Mouse (Mus musculus) embryonic facial prominence, embryonic 13.5 days (tissue): Measurements from ENCODE around the gene Fam168a. TPM values are rescaled to one million over a fixed set of nuclear protein-coding genes. Genes with fewer than 3 reads are reported as not detected.

Experiments used
- ATAC-seq: fragments of 200-750 bp; cut with Nextera tagmentation; 2 replicates; pipeline ENCODE4 v1.8.0; 2017; ENCODE audit warnings: low read depth; ENCODE audit not compliant: insufficient number of reproducible peaks, insufficient read depth, low FRiP score, low TSS enrichment
- H3K27ac ChIP-seq: fragments of 300-500 bp; sonication (generic); 2 replicates; pipeline ENCODE4 v1.5.1; 2015; ENCODE audit warnings: moderate library complexity, mild to moderate bottlenecking, inconsistent platforms
- H3K27me3 ChIP-seq: fragments of 300-500 bp; sonication (generic); 2 replicates; pipeline ENCODE4 v1.6.1; 2015; ENCODE audit warnings: mild to moderate bottlenecking, inconsistent platforms
- H3K36me3 ChIP-seq: fragments of 300-500 bp; sonication (generic); 2 replicates; pipeline ENCODE4 v1.6.1; 2015; ENCODE audit warnings: mild to moderate bottlenecking, inconsistent platforms
- H3K4me1 ChIP-seq: fragments of 300-500 bp; sonication (generic); 2 replicates; pipeline ENCODE4 v1.6.1; 2015; ENCODE audit warnings: inconsistent platforms
- H3K4me2 ChIP-seq: fragments of 300-500 bp; sonication (generic); 2 replicates; pipeline ENCODE4 v1.6.1; 2015; ENCODE audit warnings: moderate library complexity, mild to moderate bottlenecking, inconsistent platforms
- H3K4me3 ChIP-seq: fragments of 300-500 bp; sonication (generic); 2 replicates; pipeline ENCODE4 v1.5.1; 2015; ENCODE audit warnings: mild to moderate bottlenecking, inconsistent platforms
- H3K9ac ChIP-seq: fragments of 300-500 bp; sonication (generic); 2 replicates; pipeline ENCODE4 v1.6.1; 2015; ENCODE audit warnings: mild to moderate bottlenecking, inconsistent platforms
- H3K9me3 ChIP-seq: fragments of 300-500 bp; sonication (generic); 2 replicates; pipeline ENCODE4 v1.6.1; 2016; ENCODE audit warnings: inconsistent platforms
- WGBS: fragments of 180-500 bp; shearing (Covaris S2); methylation state at CpG from one replicate; pipeline ENCODE4 v1.1.7; 2015; ENCODE audit warnings: mixed read lengths; 5-methylcytosine and 5-hydroxymethylcytosine counted together
- microRNA-seq: library from miRNA; unstranded; fragments of <30 nt; microRNA quantifications from one replicate; pipeline ENCODE4, GENCODE M21; 2016
- polyA plus RNA-seq: library from polyadenylated mRNA; unstranded; fragments of >200 nt; fragmentation: Nextera tagmentation; extraction: Ambion mirVana; gene quantifications from 2 replicates; pipeline ENCODE4 v1.2.1, GENCODE M21; 2015

The Fam168a gene
- polyA plus RNA-seq, 1 experiment from 2014 or later, result 60.9 TPM

- H3K9me3 ChIP-seq, result no peaks in the 10 kb centered on the region
- H3K4me3 ChIP-seq, result no peak overlapping the region
- ATAC-seq, result no peak
- H3K4me1 ChIP-seq, result no peaks in the 10 kb centered on the region
- H3K4me2 ChIP-seq, result no peak overlapping the region
- no peak overlapping the region for H3K27ac ChIP-seq
- H3K9ac ChIP-seq, result no peak overlapping the region
- H3K27me3 ChIP-seq, result no peaks in the 10 kb centered on the region
- 92% methylated on average over 13 of the region's 13 CpGs for WGBS
- peaks cover 75% of the 10 kb centered on the region for H3K36me3 ChIP-seq
Measured at GRCm38 (mm10) chr7:100873197-100873596, 166.8 kb downstream of the Fam168a start.

DNA sequence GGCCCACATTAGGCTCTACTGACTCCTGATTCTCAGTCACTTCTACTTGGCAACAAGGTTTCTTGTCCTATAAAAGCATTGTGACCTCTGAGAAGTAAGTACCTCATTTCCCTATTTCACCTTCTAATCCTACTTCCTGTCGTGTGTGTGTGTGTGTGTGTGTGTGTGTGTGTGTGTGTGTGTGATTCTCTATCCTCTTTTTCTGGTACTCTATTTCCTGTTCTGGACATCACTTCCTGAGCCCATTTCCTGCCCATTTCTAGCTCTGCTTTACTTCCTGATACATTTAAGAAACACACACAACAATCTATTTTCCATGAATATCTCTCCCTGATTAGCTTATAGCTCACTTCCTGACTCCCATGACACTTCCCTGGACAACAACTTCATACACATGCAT is 169.4 kb downstream of the Fam168a start:
- Histone ChIP-seq H3K27ac (no peak overlapping the region; the same call in 1 of the 2 replicates), H3K27me3 (no peaks in the 10 kb centered on the region), H3K9ac (no peak overlapping the region), H3K36me3 (peaks cover 97% of the 10 kb centered on the region), H3K4me2 (no peak overlapping the region), H3K4me1 (no peaks in the 10 kb centered on the region), H3K4me3 (no peak overlapping the region), H3K9me3 (no peaks in the 10 kb centered on the region)
- 88% methylated on average over 1 of the region's 1 CpGs for whole genome bisulfite sequencing
- ATAC-seq, result no peak

DNA sequence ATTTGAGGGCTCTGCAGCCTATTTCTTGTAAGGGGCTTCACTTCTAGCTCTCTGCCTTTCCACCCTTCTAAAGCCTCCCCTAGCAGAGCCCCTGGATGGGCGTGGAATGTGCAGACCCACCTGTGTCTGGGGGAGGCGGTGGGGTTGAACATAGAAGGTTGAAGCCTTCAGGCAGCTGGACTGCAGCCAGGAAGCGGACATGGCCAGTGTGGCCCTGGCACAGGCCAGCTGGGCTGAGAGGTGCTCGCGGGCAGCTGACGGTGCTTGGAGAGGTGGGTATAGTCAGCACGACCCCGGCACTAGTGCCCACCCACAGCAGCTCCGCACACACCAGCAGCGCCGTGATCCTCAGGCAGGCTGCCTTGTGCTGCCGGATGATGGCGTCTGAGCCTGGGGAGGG is 169.9 kb downstream of the Fam168a start:
- Histone ChIP-seq H3K9me3 (no peaks in the 10 kb centered on the region), H3K4me1 (no peaks in the 10 kb centered on the region), H3K27ac (no peak overlapping the region; the same call in 1 of the 2 replicates), H3K27me3 (no peaks in the 10 kb centered on the region), H3K4me2 (no peak overlapping the region), H3K36me3 (peaks cover 98% of the 10 kb centered on the region), H3K9ac (no peak overlapping the region), H3K4me3 (no peak overlapping the region)
- ATAC-seq, result no peak
- WGBS, result 87% methylated on average over 13 of the region's 13 CpGs

GRCm38 (mm10) chr7:100876771-100877170 is 170.3 kb downstream of the Fam168a start:
- Histone ChIP-seq H3K9me3 (no peaks in the 10 kb centered on the region), H3K27me3 (no peaks in the 10 kb centered on the region), H3K4me1 (no peaks in the 10 kb centered on the region), H3K4me3 (no peak overlapping the region), H3K4me2 (no peak overlapping the region), H3K9ac (no peak overlapping the region), H3K27ac (no peak overlapping the region; the same call in 1 of the 2 replicates), H3K36me3 (peaks cover 98% of the 10 kb centered on the region)
- no peak for ATAC-seq
- 94% methylated on average over 9 of the region's 9 CpGs for WGBS

GRCm38 (mm10) chr7:100879595-100879994 is 173.2 kb downstream of the Fam168a start:
- H3K4me3 ChIP-seq, result no peak overlapping the region
- H3K36me3 ChIP-seq, result peaks cover 97% of the 10 kb centered on the region
- H3K4me1 ChIP-seq, result no peaks in the 10 kb centered on the region
- no peak for ATAC-seq
- WGBS, result 21% methylated on average over 20 of the region's 20 CpGs
- no peak overlapping the region for H3K9ac ChIP-seq
- H3K4me2 ChIP-seq, result no peak overlapping the region
- H3K27me3 ChIP-seq, result no peaks in the 10 kb centered on the region
- H3K9me3 ChIP-seq, result no peaks in the 10 kb centered on the region
- H3K27ac ChIP-seq, result no peak overlapping the region

DNA sequence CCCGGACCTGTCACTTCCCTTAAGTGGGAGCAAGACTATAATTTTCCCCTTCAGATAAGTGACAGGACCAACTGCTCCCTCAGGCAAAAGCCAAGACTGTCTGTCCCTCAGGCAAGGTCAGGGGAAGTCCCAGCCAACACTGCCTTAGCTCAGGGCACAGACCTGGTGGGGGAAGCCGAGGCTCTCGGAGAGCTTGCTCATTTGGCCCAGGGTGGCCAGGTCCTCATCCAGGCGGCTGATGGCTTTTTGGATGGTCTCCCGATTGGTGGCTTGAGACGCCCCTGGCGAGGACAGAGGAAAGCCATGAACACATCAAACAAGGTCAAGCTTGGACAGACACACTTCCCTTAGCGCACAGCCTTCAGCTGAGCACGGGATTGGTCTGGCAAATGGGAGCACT is 175.1 kb downstream of the Fam168a start:
- H3K27me3 ChIP-seq, result no peaks in the 10 kb centered on the region
- H3K9me3 ChIP-seq, result no peaks in the 10 kb centered on the region
- no peak overlapping the region for H3K4me2 ChIP-seq
- no peaks in the 10 kb centered on the region for H3K4me1 ChIP-seq
- H3K4me3 ChIP-seq, result no peak overlapping the region
- no peak overlapping the region for H3K9ac ChIP-seq
- no peak for ATAC-seq
- no peak overlapping the region for H3K27ac ChIP-seq
- H3K36me3 ChIP-seq, result peaks cover 91% of the 10 kb centered on the region
- WGBS, result 91% methylated on average over 9 of the region's 9 CpGs

GRCm38 (mm10) chr7:100881950-100882349 is 175.5 kb downstream of the Fam168a start:
- H3K36me3 ChIP-seq, result peaks cover 87% of the 10 kb centered on the region
- H3K27me3 ChIP-seq, result no peaks in the 10 kb centered on the region
- H3K9ac ChIP-seq, result no peak overlapping the region
- no peaks in the 10 kb centered on the region for H3K4me1 ChIP-seq
- H3K4me3 ChIP-seq, result no peak overlapping the region
- no peak overlapping the region for H3K4me2 ChIP-seq
- no peak for ATAC-seq
- no peak overlapping the region for H3K27ac ChIP-seq
- H3K9me3 ChIP-seq, result no peaks in the 10 kb centered on the region
- WGBS, result 87% methylated on average over 4 of the region's 4 CpGs

DNA sequence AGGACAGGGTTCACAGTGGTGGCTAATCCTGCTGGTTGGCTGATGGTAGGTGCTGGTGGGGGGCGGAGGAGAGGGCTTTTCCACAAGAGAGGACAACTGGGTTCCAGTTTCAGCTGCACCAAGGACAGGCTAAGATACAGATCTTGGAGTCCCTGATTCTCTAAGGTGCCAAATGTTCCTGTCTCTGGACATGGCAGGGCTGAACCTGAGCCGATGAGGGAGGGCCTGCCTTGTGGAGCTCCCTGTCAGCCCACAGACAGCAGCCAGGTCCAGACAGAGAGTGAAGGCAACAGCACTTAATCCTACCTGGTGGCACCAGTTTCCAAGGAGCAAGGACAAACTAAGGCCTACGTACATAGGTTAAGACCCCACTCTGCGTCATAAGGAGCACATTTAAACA is 178.0 kb downstream of the Fam168a start:
- peaks cover 82% of the 10 kb centered on the region for H3K36me3 ChIP-seq
- 95% methylated on average over 4 of the region's 4 CpGs for WGBS

DNA sequence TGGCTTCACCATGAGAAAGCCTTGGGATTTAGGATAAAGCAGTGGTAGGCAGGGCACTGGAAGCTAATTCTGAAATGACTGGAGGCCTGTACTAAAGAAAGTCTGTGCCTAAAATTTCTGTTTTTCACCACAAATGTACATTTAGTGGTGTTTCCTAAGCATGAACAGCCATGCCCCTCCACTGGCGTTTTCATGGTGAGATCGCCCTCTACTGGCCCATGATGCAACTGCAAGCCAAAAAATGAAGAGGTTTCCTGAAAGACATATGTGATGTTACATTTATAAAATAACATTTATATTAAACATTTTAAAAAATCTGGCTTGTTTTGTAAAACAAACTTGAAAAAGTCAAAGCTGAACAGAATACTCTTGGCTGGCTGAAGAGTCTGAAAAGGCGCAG is 180.1 kb downstream of the Fam168a start:
- Histone ChIP-seq H3K27ac (no peak overlapping the region), H3K4me3 (no peak overlapping the region), H3K4me1 (no peaks in the 10 kb centered on the region), H3K9me3 (no peaks in the 10 kb centered on the region), H3K4me2 (no peak overlapping the region), H3K9ac (no peak overlapping the region), H3K36me3 (peaks cover 76% of the 10 kb centered on the region), H3K27me3 (no peaks in the 10 kb centered on the region)
- no peak for ATAC-seq
- 32% methylated on average over 3 of the region's 3 CpGs for WGBS

More for the DNA sequence above, 178.0 kb downstream of the Fam168a start:
- no peaks in the 10 kb centered on the region for H3K4me1 ChIP-seq
- no peaks in the 10 kb centered on the region for H3K27me3 ChIP-seq
- H3K4me2 ChIP-seq, result no peak overlapping the region
- no peak overlapping the region for H3K4me3 ChIP-seq
- H3K9ac ChIP-seq, result peak overlapping the region; percentile 4; the same call in 1 of the 2 replicates
- ATAC-seq, result no peak
- no peaks in the 10 kb centered on the region for H3K9me3 ChIP-seq
- H3K27ac ChIP-seq, result no peak overlapping the region

Small RNA genes lying within 50 kb of the gene (microRNA-seq; reads per million reads assigned to microRNA genes)
- 91.0 reads per million, percentile 52 among the genes with 10 or more reads in this experiment for gene Mir3102

Other genes with a start within 250 kb of the Fam168a start
- gene Ucp3, start 233.6 kb upstream of the Fam168a start, polyA plus RNA-seq, result not detected in 2 replicates
- gene Ucp2, start 213.3 kb upstream of the Fam168a start, polyA plus RNA-seq, result 159 and 170 TPM in 2 replicates
- 0.18 and 0.26 TPM in 2 replicates for gene Dnajb13, start 191.7 kb upstream of the Fam168a start, polyA plus RNA-seq
- 17.6 and 18.8 TPM in 2 replicates for gene Coa4, start 169.6 kb upstream of the Fam168a start, polyA plus RNA-seq
- 98.9 and 100 TPM in 2 replicates for gene Rab6a, start 99.2 kb upstream of the Fam168a start, polyA plus RNA-seq
- gene Mrpl48, start 98.3 kb upstream of the Fam168a start, polyA plus RNA-seq, result 73.9 and 74.6 TPM in 2 replicates
- gene Plekhb1, start 44.2 kb upstream of the Fam168a start, polyA plus RNA-seq, result 2.8 and 5.1 TPM in 2 replicates
- 4.2 TPM in 2 replicates for gene Relt, start 156.8 kb downstream of the Fam168a start, polyA plus RNA-seq
- gene Arhgef17, start 225.5 kb downstream of the Fam168a start, polyA plus RNA-seq, result 8.0 and 8.3 TPM in 2 replicates